Mouse (Mus musculus) G1E (cell line): ENCODE results near the gene Olfr1393. TPM values are rescaled to one million over a fixed set of nuclear protein-coding genes. Genes with fewer than 3 reads are reported as not detected.
"Not testable (repeated sequence)": the region's sequence is repeated elsewhere in the genome, so short reads cannot be mapped to it uniquely, and the experiment has no call there.

Source experiments
- ATAC-seq: 2 replicates; pipeline ENCODE4 v1.8.0; 2016; ENCODE audit warnings: mild to moderate bottlenecking; ENCODE audit not compliant: insufficient number of reproducible peaks, poor library complexity, low FRiP score, severe bottlenecking; ENCODE audit errors: extremely low read depth
- DNase-seq: peaks from one replicate; pipeline ENCODE4 v3.0.0; 2012; ENCODE audit warnings: low spot score
- H3K27me3 ChIP-seq: 2 replicates; pipeline ENCODE4 v1.6.1; 2012; ENCODE audit warnings: mild to moderate bottlenecking, low read length, inconsistent platforms; ENCODE audit not compliant: insufficient read depth
- H3K36me3 ChIP-seq: replicated peaks from 2 replicates; pipeline ENCODE3; 2012; ENCODE audit warnings: mild to moderate bottlenecking, inconsistent platforms
- H3K4me1 ChIP-seq: 2 replicates; pipeline ENCODE4 v1.6.1; 2012; ENCODE audit warnings: low read depth, low read length, inconsistent platforms, mixed read lengths; ENCODE audit not compliant: insufficient read depth
- H3K4me3 ChIP-seq: 2 replicates; pipeline ENCODE4 v1.5.1; 2012; ENCODE audit warnings: low read depth, mild to moderate bottlenecking, inconsistent platforms, low read length, moderate library complexity, mixed read lengths
- H3K9me3 ChIP-seq: replicated peaks from 2 replicates; pipeline ENCODE4 v1.6.1; 2012; ENCODE audit warnings: inconsistent platforms
- CTCF ChIP-seq: IDR thresholded peaks from 2 replicates; pipeline ENCODE4 v1.5.1; 2012; ENCODE audit warnings: low read depth, low read length, inconsistent platforms, mixed read lengths
- GATA1 ChIP-seq: IDR thresholded peaks from 2 replicates; pipeline ENCODE4 v1.6.1; 2012; ENCODE audit warnings: borderline replicate concordance, low read length, inconsistent platforms, mixed read lengths
- GATA2 ChIP-seq: IDR thresholded peaks from 2 replicates; pipeline ENCODE4 v1.6.1; 2012; ENCODE audit warnings: low read depth, low read length, inconsistent platforms, borderline replicate concordance
- POLR2AphosphoS5 ChIP-seq: IDR thresholded peaks from 2 replicates; pipeline ENCODE4 v1.6.1; 2012; ENCODE audit warnings: low read depth, low read length, inconsistent platforms; ENCODE audit not compliant: insufficient replicate concordance
- TAL1 ChIP-seq: conservative IDR thresholded peaks from 2 replicates; pipeline ENCODE4 v1.6.1; 2012; ENCODE audit warnings: low read depth, low read length, inconsistent platforms, mixed read lengths
- polyA plus RNA-seq: library from polyadenylated mRNA; stranded (reverse); fragments of >175 nt; gene quantifications from 2 replicates; pipeline ENCODE4 v1.2.3, GENCODE M21; 2012
- total RNA-seq, 2 experiments: library from RNA; stranded (forward) in 1 of 2; stranded (reverse) in 1 of 2; fragments of 200-1000 nt in 1 of 2; fragments of >200 nt in 1 of 2; fragmentation: Nextera tagmentation in 1 of 2; gene quantifications; 2 replicates each; pipeline ENCODE4 v1.2.3; 2014 to 2017

The Olfr1393 gene
- total and polyA plus RNA-seq, 3 experiments: 0.55 TPM; not detected in 2

- Histone ChIP-seq H3K27me3 (peaks cover 12% of the 10 kb centered on the region), H3K4me1 (peaks cover 7% of the 10 kb centered on the region), H3K4me3 (no peak overlapping the region), H3K9me3 (no peaks in the 10 kb centered on the region), H3K36me3 (no peaks in the 10 kb centered on the region)
- DNase-seq (no peak), ATAC-seq (no peak)
- TF ChIP-seq POLR2AphosphoS5: no peak
- no peak for TF ChIP-seq CTCF
- TF ChIP-seq GATA1: no peak
- TF ChIP-seq TAL1: no peak
- TF ChIP-seq GATA2: no peak
Observed at GRCm38 (mm10) chr11:49273834-49274519, 4.1 kb upstream of the Olfr1393 start.

- not testable (repeated sequence) for H3K9me3 ChIP-seq, H3K4me1 ChIP-seq, ATAC-seq, H3K4me3 ChIP-seq, DNase-seq, H3K36me3 ChIP-seq
- H3K27me3 ChIP-seq: peaks cover 12% of the 10 kb centered on the region; the same call in 1 of the 2 replicates
Observed at GRCm38 (mm10) chr11:49284982-49285381, 6.9 kb downstream of the Olfr1393 start, which contains the start of gene Olfr1392. TSS of gene Olfr1392 (plus strand) at chr11:49285282.

GRCm38 (mm10) chr11:49287251-49287650 is 9.1 kb downstream of the Olfr1393 start:
- H3K9me3 ChIP-seq: no peaks in the 10 kb centered on the region
- DNase-seq (no peak), ATAC-seq (no peak)
- TF ChIP-seq CTCF (no peak), POLR2AphosphoS5 (no peak), GATA2 (no peak), GATA1 (no peak), TAL1 (no peak)
- H3K27me3 ChIP-seq: peaks cover 12% of the 10 kb centered on the region; the same call in 1 of the 2 replicates
- 0 out of 2 replicates have a peak, but pooled peaks cover 4% of the 10 kb centered on the region for H3K4me1 ChIP-seq
- no peaks in the 10 kb centered on the region for H3K36me3 ChIP-seq
- no peak overlapping the region for H3K4me3 ChIP-seq

GRCm38 (mm10) chr11:49292777-49293176 is 14.7 kb downstream of the Olfr1393 start:
- ATAC-seq (no peak), DNase-seq (no peak)
- Histone ChIP-seq H3K4me3 (no peak overlapping the region), H3K27me3 (0 out of 2 replicates have a peak, but pooled peaks cover 4% of the 10 kb centered on the region), H3K9me3 (no peaks in the 10 kb centered on the region), H3K4me1 (no peaks in the 10 kb centered on the region), H3K36me3 (no peaks in the 10 kb centered on the region)
- no peak for TF ChIP-seq GATA2
- no peak for TF ChIP-seq CTCF
- no peak for TF ChIP-seq POLR2AphosphoS5
- no peak for TF ChIP-seq TAL1
- TF ChIP-seq GATA1: no peak

GRCm38 (mm10) chr11:49304441-49304840 is 26.3 kb downstream of the Olfr1393 start, which contains the start of gene Olfr10:
TSS of gene Olfr10 (plus strand) at chr11:49304741.
- H3K9me3 ChIP-seq: peaks cover 11% of the 10 kb centered on the region
- no peaks in the 10 kb centered on the region for H3K4me1 ChIP-seq
- H3K27me3 ChIP-seq: no peaks in the 10 kb centered on the region
- TF ChIP-seq TAL1 (no peak), GATA2 (no peak), GATA1 (no peak), CTCF (no peak), POLR2AphosphoS5 (no peak)
- no peak within 1 kb of the TSS for H3K4me3 ChIP-seq
- no peak for DNase-seq
- no peak for ATAC-seq
- no peaks in the 10 kb centered on the region for H3K36me3 ChIP-seq

- ATAC-seq, H3K4me3 ChIP-seq, H3K27me3 ChIP-seq, H3K36me3 ChIP-seq, H3K4me1 ChIP-seq, DNase-seq: not testable (repeated sequence)
- peaks cover 11% of the 10 kb centered on the region for H3K9me3 ChIP-seq
Observed at GRCm38 (mm10) chr11:49308547-49308946, 30.4 kb downstream of the Olfr1393 start.

- ATAC-seq (no peak), DNase-seq (no peak)
- Histone ChIP-seq H3K4me3 (no peak within 1 kb of the TSS), H3K9me3 (no peaks in the 10 kb centered on the region), H3K4me1 (no peaks in the 10 kb centered on the region), H3K36me3 (no peaks in the 10 kb centered on the region), H3K27me3 (no peaks in the 10 kb centered on the region)
- TF ChIP-seq GATA2: no peak
- TF ChIP-seq POLR2AphosphoS5: no peak
- no peak for TF ChIP-seq CTCF
- TF ChIP-seq TAL1: no peak
- no peak for TF ChIP-seq GATA1
Observed at GRCm38 (mm10) chr11:49322442-49322841, 44.3 kb downstream of the Olfr1393 start, which contains the start of gene Olfr1391. TSS of gene Olfr1391 (plus strand) at chr11:49322742.
